Mouse (Mus musculus) splenic B cell, adult 2 months (primary cell): ENCODE results near the gene Vamp1.

ENCODE experiments used
- DNase-seq: peaks from one replicate; pipeline ENCODE4 v3.0.0-alpha.2; 2011; ENCODE audit warnings: low read depth, low spot score
- H3K27me3 ChIP-seq: 2 replicates; pipeline ENCODE4 v1.6.1; 2012; ENCODE audit warnings: mild to moderate bottlenecking, low read length, moderate library complexity, mixed read lengths; ENCODE audit not compliant: control insufficient read depth, poor library complexity, insufficient read depth, severe bottlenecking
- H3K36me3 ChIP-seq: 2 replicates; pipeline ENCODE4 v1.6.1; 2012; ENCODE audit warnings: mild to moderate bottlenecking, low read length, moderate library complexity, mixed read lengths; ENCODE audit not compliant: control insufficient read depth, poor library complexity, insufficient read depth, severe bottlenecking

Gene Vamp1

GRCm38 (mm10) chr6:125215148-125215954, at the start of gene Vamp1:
TSS of gene Vamp1 (plus strand) at chr6:125215551.
- peaks cover 4% of the 10 kb centered on the region for H3K36me3 ChIP-seq
- peak; percentile 99 for DNase-seq
- H3K27me3 ChIP-seq = no peaks in the 10 kb centered on the region

GRCm38 (mm10) chr6:125166051-125166751, 49.1 kb upstream of the Vamp1 start, which contains the start of gene Gapdh:
TSS of gene Gapdh (minus strand) at chr6:125166467.
- Histone ChIP-seq H3K36me3 (0 out of 2 replicates have a peak, but pooled peaks cover 2% of the 10 kb centered on the region), H3K27me3 (no peaks in the 10 kb centered on the region)
- DNase-seq = peak; percentile 20

GRCm38 (mm10) chr6:125166861-125167650, 48.3 kb upstream of the Vamp1 start:
- Histone ChIP-seq H3K27me3 (no peaks in the 10 kb centered on the region), H3K36me3 (0 out of 2 replicates have a peak, but pooled peaks cover 2% of the 10 kb centered on the region)
- no peak for DNase-seq

- no peaks in the 10 kb centered on the region for H3K27me3 ChIP-seq
- DNase-seq = no peak
- H3K36me3 ChIP-seq = 0 out of 2 replicates have a peak, but pooled peaks cover 2% of the 10 kb centered on the region
These were observed 47.3 kb upstream of the Vamp1 start for GRCm38 (mm10) chr6:125168086-125168485.

- H3K27me3 ChIP-seq = no peaks in the 10 kb centered on the region
- DNase-seq = no peak
- peaks cover 2% of the 10 kb centered on the region; the same call in 1 of the 2 replicates for H3K36me3 ChIP-seq
These were observed 45.2 kb upstream of the Vamp1 start for GRCm38 (mm10) chr6:125170194-125170593.

GRCm38 (mm10) chr6:125172474-125172873, 42.9 kb upstream of the Vamp1 start:
- Histone ChIP-seq H3K36me3 (peaks cover 2% of the 10 kb centered on the region), H3K27me3 (no peaks in the 10 kb centered on the region)
- DNase-seq = no peak

GRCm38 (mm10) chr6:125173256-125173655, 42.1 kb upstream of the Vamp1 start:
- DNase-seq = no peak
- H3K36me3 ChIP-seq = peaks cover 2% of the 10 kb centered on the region
- H3K27me3 ChIP-seq = no peaks in the 10 kb centered on the region

GRCm38 (mm10) chr6:125175469-125175868, 39.9 kb upstream of the Vamp1 start:
- H3K27me3 ChIP-seq = no peaks in the 10 kb centered on the region

GRCm38 (mm10) chr6:125179601-125180000, 35.8 kb upstream of the Vamp1 start:
- Histone ChIP-seq H3K36me3 (peaks cover 7% of the 10 kb centered on the region), H3K27me3 (no peaks in the 10 kb centered on the region)
- DNase-seq = no peak

More at GRCm38 (mm10) chr6:125175469-125175868, 39.9 kb upstream of the Vamp1 start:
- no peaks in the 10 kb centered on the region; the same call in none of the 2 replicates for H3K36me3 ChIP-seq
- DNase-seq = no peak

GRCm38 (mm10) chr6:125182133-125182532, 33.2 kb upstream of the Vamp1 start:
- peaks cover 10% of the 10 kb centered on the region for H3K36me3 ChIP-seq
- H3K27me3 ChIP-seq = no peaks in the 10 kb centered on the region
- DNase-seq = no peak

GRCm38 (mm10) chr6:125186203-125186602, 29.1 kb upstream of the Vamp1 start:
- Histone ChIP-seq H3K27me3 (no peaks in the 10 kb centered on the region), H3K36me3 (peaks cover 8% of the 10 kb centered on the region)
- no peak for DNase-seq

- Histone ChIP-seq H3K36me3 (peaks cover 3% of the 10 kb centered on the region), H3K27me3 (no peaks in the 10 kb centered on the region)
- DNase-seq = no peak
These were observed 24.5 kb upstream of the Vamp1 start for GRCm38 (mm10) chr6:125190816-125191215.

GRCm38 (mm10) chr6:125191332-125192015, 23.9 kb upstream of the Vamp1 start, which contains the start of the genes Ncapd2 and Mrpl51:
TSS of gene Ncapd2 (minus strand) at chr6:125191701.
TSS of gene Mrpl51 (plus strand) at chr6:125191801.
- peak; percentile 97 for DNase-seq
- H3K36me3 ChIP-seq = peaks cover 3% of the 10 kb centered on the region; the same call in 1 of the 2 replicates

More at GRCm38 (mm10) chr6:125191332-125192015, 23.9 kb upstream of the Vamp1 start, which contains the start of the genes Ncapd2 and Mrpl51:
- no peaks in the 10 kb centered on the region for H3K27me3 ChIP-seq
